Mouse (Mus musculus): Measurements from ENCODE around the gene Adora2a. TPM values are rescaled to one million over a fixed set of nuclear protein-coding genes. Genes with fewer than 3 reads are reported as not detected.
A peak's percentile ranks its signal among the peaks of the same experiment; 100 is the strongest.

Gene Adora2a
- polyA plus RNA-seq, 1 experiment: 30.8 TPM

DNA sequence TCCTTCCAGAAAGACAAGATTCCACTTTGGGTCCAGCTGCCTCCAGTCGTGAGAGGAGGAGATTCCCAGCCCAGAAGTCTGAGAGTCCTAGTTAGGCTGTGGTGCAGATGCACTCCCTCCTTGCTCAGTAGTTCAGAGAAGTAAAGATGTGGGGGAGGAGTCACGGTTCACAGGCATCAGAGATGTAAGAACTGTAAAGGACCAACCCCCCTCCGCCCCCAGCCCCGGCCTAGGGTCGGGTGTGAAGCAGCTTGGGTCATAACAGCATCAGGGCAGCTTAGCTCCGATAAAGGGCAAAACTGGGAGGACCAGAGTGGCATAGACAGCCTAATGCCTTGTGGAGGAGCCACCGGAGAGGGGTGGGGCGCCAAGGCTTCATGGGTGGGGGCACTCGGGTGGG is 205 bp upstream of the Adora2a start:
- peaks cover 36% of the 10 kb centered on the region; the same call in 1 of the 2 replicates for H3K4me1 ChIP-seq (ENCODE audit: control insufficient read depth, insufficient read depth, insufficient read length)
- 5% methylated on average over 9 of the region's 9 CpGs for WGBS
- H3K27me3 ChIP-seq (ENCODE audit: control insufficient read depth, insufficient read depth, low read length): peaks cover 4% of the 10 kb centered on the region; the same call in 1 of the 2 replicates
- no peaks in the 10 kb centered on the region for H3K36me3 ChIP-seq (ENCODE audit: control insufficient read depth, insufficient read depth, low read length)
- H3K27ac ChIP-seq (ENCODE audit: insufficient read depth, low read length): no peak overlapping the region
- peak in 1 of 2 experiments; percentile 28 for DNase-seq (ENCODE audit: low read depth in 1 of 2, low spot score in 2 of 2)
- peak overlapping the region; percentile 90 for H3K4me3 ChIP-seq (ENCODE audit: extremely low read depth, insufficient read depth, insufficient read length)
- TF ChIP-seq POLR2A (IDR thresholded peaks at IDR 0.05; ENCODE audit: low read depth, low read length): no peak
- no peak for TF ChIP-seq CTCF (IDR thresholded peaks at IDR 0.05; ENCODE audit: extremely low read depth, insufficient read depth, insufficient read length, insufficient replicate concordance)

DNA sequence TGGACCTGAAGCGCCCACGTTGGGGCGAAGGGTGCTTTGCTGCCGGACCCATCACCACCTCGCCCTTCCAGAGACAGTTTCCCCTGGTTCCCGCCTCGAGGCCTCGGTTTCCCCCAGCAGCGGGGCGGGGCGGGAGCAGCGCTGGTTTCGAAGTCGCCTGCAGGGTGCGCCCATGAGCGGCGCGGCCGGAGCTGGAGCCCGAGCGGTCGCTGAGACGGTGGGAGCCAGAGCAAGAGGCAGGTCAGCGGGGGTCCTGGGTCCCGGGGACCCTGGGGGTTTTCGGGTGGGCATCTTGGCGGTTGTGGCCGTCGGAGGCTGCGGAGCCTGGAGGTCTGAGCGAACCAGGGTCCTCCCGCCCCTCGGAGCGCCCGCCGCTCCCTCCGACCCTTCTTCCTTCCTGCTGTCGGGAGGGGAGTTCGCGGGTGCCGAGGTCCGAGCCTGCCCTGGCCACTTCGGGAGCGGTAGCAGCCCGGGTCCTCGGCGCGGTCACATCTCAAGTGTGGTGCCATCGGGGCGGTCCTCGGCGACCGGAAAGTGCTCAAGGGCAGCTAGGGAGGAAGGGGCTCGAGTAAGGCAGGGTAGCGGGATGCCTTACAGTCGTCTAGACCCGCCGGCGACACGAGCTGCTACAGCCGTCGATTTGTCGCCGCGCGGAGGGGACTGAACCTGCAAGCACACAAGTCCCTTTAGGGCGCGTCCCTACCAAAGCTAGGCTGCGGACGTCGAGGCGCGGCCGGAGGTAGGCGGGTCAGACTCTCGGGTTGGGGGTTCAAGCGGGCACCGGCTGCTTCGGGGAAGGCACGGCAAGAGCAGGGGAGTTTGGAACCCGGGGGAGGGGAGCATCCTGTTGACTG is 458 bp downstream of the Adora2a start:
- peak; percentile 71 for TF ChIP-seq CTCF (IDR thresholded peaks at IDR 0.05; ENCODE audit: extremely low read depth, insufficient read depth, insufficient read length, insufficient replicate concordance)
- TF ChIP-seq POLR2A (IDR thresholded peaks at IDR 0.05; ENCODE audit: low read depth, low read length): peak; percentile 15; the same call in 1 of the 2 replicates
- H3K4me3 ChIP-seq (ENCODE audit: extremely low read depth, insufficient read depth, insufficient read length): peak overlapping the region; percentile 90
- peaks cover 36% of the 10 kb centered on the region; the same call in 1 of the 2 replicates for H3K4me1 ChIP-seq (ENCODE audit: control insufficient read depth, insufficient read depth, insufficient read length)
- no peaks in the 10 kb centered on the region for H3K36me3 ChIP-seq (ENCODE audit: control insufficient read depth, insufficient read depth, low read length)
- peak in 1 of 2 experiments; percentile 79 for DNase-seq (ENCODE audit: low read depth in 1 of 2, low spot score in 2 of 2)
- H3K27ac ChIP-seq (ENCODE audit: insufficient read depth, low read length): peak overlapping the region; percentile 87
- H3K27me3 ChIP-seq (ENCODE audit: control insufficient read depth, insufficient read depth, low read length): peaks cover 4% of the 10 kb centered on the region; the same call in 1 of the 2 replicates
- WGBS: 1% methylated on average over 68 of the region's 81 CpGs

DNA sequence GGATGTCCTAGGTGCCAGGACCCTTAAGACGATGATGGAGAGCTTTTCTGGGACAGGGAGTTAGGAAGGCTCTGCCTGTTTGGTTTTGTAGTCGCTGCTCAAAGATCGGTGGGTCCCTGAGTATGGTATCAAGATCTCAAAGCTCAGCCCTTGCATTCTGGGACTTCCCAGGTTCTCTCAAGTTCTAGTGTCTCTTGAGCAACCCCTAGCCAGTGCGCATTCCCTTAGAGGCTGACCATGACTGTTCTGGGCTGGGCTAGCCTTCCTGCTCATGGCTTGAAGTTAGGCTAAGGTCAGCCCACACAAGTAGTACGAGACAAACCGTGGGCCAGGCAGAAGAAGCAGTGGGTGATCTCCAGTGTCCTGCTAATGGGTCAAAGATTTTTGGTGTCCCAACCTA is 1.5 kb downstream of the Adora2a start:
- peaks cover 36% of the 10 kb centered on the region; the same call in 1 of the 2 replicates for H3K4me1 ChIP-seq (ENCODE audit: control insufficient read depth, insufficient read depth, insufficient read length)
- H3K36me3 ChIP-seq (ENCODE audit: control insufficient read depth, insufficient read depth, low read length): no peaks in the 10 kb centered on the region

DNA sequence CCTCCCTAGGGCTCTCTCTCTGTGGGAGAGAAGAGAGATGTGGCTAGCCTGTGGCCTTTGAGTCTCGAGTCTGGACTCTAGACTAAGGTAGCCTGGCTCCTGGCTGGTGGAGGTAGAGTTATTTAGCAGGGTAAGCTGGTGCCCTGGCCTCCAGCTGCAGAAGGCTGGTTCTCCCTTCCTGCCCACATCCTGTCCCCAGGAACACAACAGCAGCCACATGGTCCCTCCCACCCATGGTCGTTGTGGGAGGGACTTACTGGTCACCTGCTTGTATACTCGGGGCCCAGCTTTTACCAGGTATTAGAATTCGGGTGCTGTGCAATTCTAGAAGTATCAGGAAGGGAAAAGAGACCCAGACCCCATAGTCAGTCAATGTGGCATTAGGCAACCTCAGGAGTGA is 3.6 kb downstream of the Adora2a start:
- no peaks in the 10 kb centered on the region for H3K36me3 ChIP-seq (ENCODE audit: control insufficient read depth, insufficient read depth, low read length)
- H3K4me3 ChIP-seq (ENCODE audit: extremely low read depth, insufficient read depth, insufficient read length): peak overlapping the region; percentile 12; the same call in 1 of the 2 replicates
- 4% methylated on average over 4 of the region's 4 CpGs for WGBS
- TF ChIP-seq CTCF (IDR thresholded peaks at IDR 0.05; ENCODE audit: extremely low read depth, insufficient read depth, insufficient read length, insufficient replicate concordance): no peak
- TF ChIP-seq POLR2A (IDR thresholded peaks at IDR 0.05; ENCODE audit: low read depth, low read length): no peak
- DNase-seq (ENCODE audit: low read depth in 1 of 2, low spot score in 2 of 2): peak; percentile 32 to 56
- peaks cover 4% of the 10 kb centered on the region; the same call in 1 of the 2 replicates for H3K27me3 ChIP-seq (ENCODE audit: control insufficient read depth, insufficient read depth, low read length)
- H3K27ac ChIP-seq (ENCODE audit: insufficient read depth, low read length): peak overlapping the region; percentile 48; the same call in 1 of the 2 replicates
- H3K4me1 ChIP-seq (ENCODE audit: control insufficient read depth, insufficient read depth, insufficient read length): peaks cover 44% of the 10 kb centered on the region

More for the DNA sequence above, 1.5 kb downstream of the Adora2a start:
- no peak for DNase-seq (ENCODE audit: low read depth in 1 of 2, low spot score in 2 of 2)
- H3K4me3 ChIP-seq (ENCODE audit: extremely low read depth, insufficient read depth, insufficient read length): peak overlapping the region; percentile 90
- peak overlapping the region; percentile 87; the same call in 1 of the 2 replicates for H3K27ac ChIP-seq (ENCODE audit: insufficient read depth, low read length)
- WGBS: 68% methylated on average over 6 of the region's 6 CpGs
- no peak for TF ChIP-seq POLR2A (IDR thresholded peaks at IDR 0.05; ENCODE audit: low read depth, low read length)
- no peak for TF ChIP-seq CTCF (IDR thresholded peaks at IDR 0.05; ENCODE audit: extremely low read depth, insufficient read depth, insufficient read length, insufficient replicate concordance)
- H3K27me3 ChIP-seq (ENCODE audit: control insufficient read depth, insufficient read depth, low read length): peaks cover 4% of the 10 kb centered on the region; the same call in 1 of the 2 replicates

DNA sequence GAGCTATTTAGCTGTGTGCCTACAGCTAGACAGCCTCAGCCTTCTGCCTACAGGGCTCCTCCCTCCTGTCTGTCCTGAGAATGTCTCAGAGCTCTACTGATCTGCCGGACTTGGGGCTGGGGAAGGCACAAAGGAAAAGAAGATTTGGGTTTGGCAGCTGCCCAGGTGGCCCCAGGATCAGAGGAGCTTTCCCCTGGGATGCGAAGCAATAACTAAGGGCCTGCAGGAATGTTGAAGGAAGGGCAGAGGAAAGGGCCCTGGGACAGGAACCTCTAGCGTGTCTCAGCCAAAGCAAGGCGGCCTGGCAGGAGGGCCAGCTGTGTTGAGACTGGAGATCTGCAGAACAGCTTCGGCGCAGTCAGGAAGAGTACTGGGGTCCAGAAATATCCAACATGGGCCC is 6.3 kb downstream of the Adora2a start:
- 77% methylated on average over 6 of the region's 6 CpGs for WGBS
- H3K4me3 ChIP-seq (ENCODE audit: extremely low read depth, insufficient read depth, insufficient read length): no peak overlapping the region
- no peaks in the 10 kb centered on the region for H3K27me3 ChIP-seq (ENCODE audit: control insufficient read depth, insufficient read depth, low read length)
- H3K36me3 ChIP-seq (ENCODE audit: control insufficient read depth, insufficient read depth, low read length): no peaks in the 10 kb centered on the region
- DNase-seq (ENCODE audit: low read depth in 1 of 2, low spot score in 2 of 2): no peak
- H3K4me1 ChIP-seq (ENCODE audit: control insufficient read depth, insufficient read depth, insufficient read length): peaks cover 48% of the 10 kb centered on the region
- no peak overlapping the region for H3K27ac ChIP-seq (ENCODE audit: insufficient read depth, low read length)
- no peak for TF ChIP-seq CTCF (IDR thresholded peaks at IDR 0.05; ENCODE audit: extremely low read depth, insufficient read depth, insufficient read length, insufficient replicate concordance)
- no peak for TF ChIP-seq POLR2A (IDR thresholded peaks at IDR 0.05; ENCODE audit: low read depth, low read length)

DNA sequence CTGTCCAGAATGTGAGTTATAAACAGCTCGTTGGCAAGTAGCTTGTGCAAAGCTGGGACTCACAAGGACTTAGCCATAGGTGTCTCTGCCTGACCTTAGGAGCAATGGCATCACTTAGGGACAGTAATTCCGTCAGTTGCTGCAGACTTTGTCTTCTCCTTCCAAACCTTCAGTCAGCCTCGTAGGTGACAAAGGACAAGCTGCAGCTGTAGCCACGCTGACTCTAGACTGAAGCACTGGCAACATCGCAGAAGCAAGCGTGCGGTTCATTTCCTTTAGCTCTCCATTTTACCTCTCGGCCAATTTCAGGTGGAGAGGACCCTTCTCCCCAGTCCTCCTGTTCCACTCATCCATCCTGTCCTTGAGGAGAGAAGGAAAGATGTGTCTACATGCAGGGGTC is 7.3 kb downstream of the Adora2a start:
- Histone ChIP-seq H3K4me1 (ENCODE audit: control insufficient read depth, insufficient read depth, insufficient read length) (peaks cover 44% of the 10 kb centered on the region), H3K4me3 (ENCODE audit: extremely low read depth, insufficient read depth, insufficient read length) (no peak overlapping the region), H3K27me3 (ENCODE audit: control insufficient read depth, insufficient read depth, low read length) (no peaks in the 10 kb centered on the region), H3K36me3 (ENCODE audit: control insufficient read depth, insufficient read depth, low read length) (no peaks in the 10 kb centered on the region), H3K27ac (ENCODE audit: insufficient read depth, low read length) (no peak overlapping the region)
- TF ChIP-seq POLR2A (IDR thresholded peaks at IDR 0.05; ENCODE audit: low read depth, low read length): no peak
- DNase-seq (ENCODE audit: low read depth in 1 of 2, low spot score in 2 of 2): no peak
- WGBS: 57% methylated on average over 8 of the region's 8 CpGs

DNA sequence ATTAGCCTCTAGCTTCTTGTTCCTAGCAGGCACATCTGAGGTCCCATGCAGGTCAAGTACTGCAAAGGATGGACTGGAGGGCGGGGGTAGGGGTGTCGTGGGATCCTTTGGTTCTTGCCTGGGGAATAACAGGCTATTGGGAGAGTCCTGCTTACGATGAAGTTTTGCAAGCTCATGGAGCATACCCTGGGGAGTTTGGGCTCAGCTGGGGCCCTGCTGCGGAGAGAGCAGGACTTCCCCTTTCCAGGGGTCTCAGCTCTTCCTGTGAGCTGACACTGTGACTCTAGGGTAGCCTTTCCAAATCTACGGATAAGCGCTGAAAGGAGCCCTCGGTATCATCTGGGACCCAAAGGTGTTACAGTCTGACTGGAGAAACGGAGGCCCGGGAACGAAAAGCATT is 7.7 kb downstream of the Adora2a start:
- Histone ChIP-seq H3K36me3 (ENCODE audit: control insufficient read depth, insufficient read depth, low read length) (no peaks in the 10 kb centered on the region), H3K4me1 (ENCODE audit: control insufficient read depth, insufficient read depth, insufficient read length) (peaks cover 41% of the 10 kb centered on the region), H3K27me3 (ENCODE audit: control insufficient read depth, insufficient read depth, low read length) (no peaks in the 10 kb centered on the region), H3K27ac (ENCODE audit: insufficient read depth, low read length) (no peak overlapping the region), H3K4me3 (ENCODE audit: extremely low read depth, insufficient read depth, insufficient read length) (no peak overlapping the region)
- TF ChIP-seq POLR2A (IDR thresholded peaks at IDR 0.05; ENCODE audit: low read depth, low read length): no peak
- no peak for TF ChIP-seq CTCF (IDR thresholded peaks at IDR 0.05; ENCODE audit: extremely low read depth, insufficient read depth, insufficient read length, insufficient replicate concordance)
- no peak for DNase-seq (ENCODE audit: low read depth in 1 of 2, low spot score in 2 of 2)
- WGBS: 39% methylated on average over 10 of the region's 10 CpGs

All from spleen, adult 2 months (tissue).